Mouse (Mus musculus): ENCODE measurements at regions not wholly inside any gene's neighbourhood (a gene's known extent, or its start where the extent isn't known, plus 50 kb on each side); places are given as distances from the start of the nearest gene placed in this dataset.

GRCm38 (mm10) chr2:138809767-138810166 lies 553.4 kb downstream of the Btbd3 start:
- Histone ChIP-seq H3K4me1 (ENCODE audit: insufficient read depth, low read length) (no peaks in the 10 kb centered on the region), H3K27me3 (ENCODE audit: insufficient read depth, low read length) (no peaks in the 10 kb centered on the region), H3K4me3 (ENCODE audit: low read length) (no peak overlapping the region), H3K9me3 (ENCODE audit: low read length) (no peaks in the 10 kb centered on the region), H3K27ac (ENCODE audit: low read length) (no peak overlapping the region), H3K4me2 (replicated peaks; ENCODE audit: low read depth, low read length) (no peak overlapping the region), H3K36me3 (ENCODE audit: insufficient read depth, low read length) (no peaks in the 10 kb centered on the region), H3K9ac (replicated peaks; ENCODE audit: low read length) (no peak overlapping the region)
- 88% methylated on average over 2 of the region's 2 CpGs for WGBS
- ATAC-seq (ENCODE audit: low FRiP score, low TSS enrichment), result no peak

DNA sequence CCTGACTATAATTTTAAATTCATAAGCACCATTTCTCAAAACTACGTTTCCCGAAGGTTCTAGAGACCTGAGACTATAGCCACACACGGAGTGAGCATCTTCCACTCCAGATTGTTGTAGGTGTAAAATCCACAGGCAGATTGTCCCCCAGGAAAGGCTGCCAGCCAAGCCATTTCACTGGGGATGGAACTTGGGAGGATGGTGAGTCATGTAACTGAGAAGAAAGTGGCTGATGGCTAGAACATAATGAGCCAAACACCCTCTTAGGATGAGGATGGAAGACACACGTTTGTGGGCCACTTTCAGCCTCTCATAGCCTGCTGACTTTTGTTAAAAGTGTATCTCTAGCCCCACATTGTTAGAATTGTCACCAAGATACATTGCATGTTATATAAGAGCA lies 564.1 kb downstream of the Btbd3 start:
- no peaks in the 10 kb centered on the region for H3K36me3 ChIP-seq (ENCODE audit: insufficient read depth, low read length)
- no peak overlapping the region for H3K4me3 ChIP-seq (ENCODE audit: low read length)
- no peaks in the 10 kb centered on the region for H3K9me3 ChIP-seq (ENCODE audit: low read length)
- no peak overlapping the region for H3K4me2 ChIP-seq (replicated peaks; ENCODE audit: low read depth, low read length)
- no peak for ATAC-seq (ENCODE audit: low FRiP score, low TSS enrichment)
- H3K27ac ChIP-seq (ENCODE audit: low read length), result no peak overlapping the region
- H3K27me3 ChIP-seq (ENCODE audit: insufficient read depth, low read length), result no peaks in the 10 kb centered on the region
- no peak overlapping the region for H3K9ac ChIP-seq (replicated peaks; ENCODE audit: low read length)
- WGBS, result 85% methylated on average over 4 of the region's 4 CpGs
- no peaks in the 10 kb centered on the region for H3K4me1 ChIP-seq (ENCODE audit: insufficient read depth, low read length)

- no peak overlapping the region for H3K27ac ChIP-seq (ENCODE audit: low read length)
- no peak overlapping the region for H3K9ac ChIP-seq (replicated peaks; ENCODE audit: low read length)
- no peaks in the 10 kb centered on the region for H3K9me3 ChIP-seq (ENCODE audit: low read length)
- 66% methylated on average over 4 of the region's 4 CpGs for WGBS
- H3K27me3 ChIP-seq (ENCODE audit: insufficient read depth, low read length), result no peaks in the 10 kb centered on the region
- no peak overlapping the region for H3K4me2 ChIP-seq (replicated peaks; ENCODE audit: low read depth, low read length)
- ATAC-seq (ENCODE audit: low FRiP score, low TSS enrichment), result no peak
- no peaks in the 10 kb centered on the region for H3K4me1 ChIP-seq (ENCODE audit: insufficient read depth, low read length)
- H3K36me3 ChIP-seq (ENCODE audit: insufficient read depth, low read length), result no peaks in the 10 kb centered on the region
- H3K4me3 ChIP-seq (ENCODE audit: low read length), result no peak overlapping the region
Measured at GRCm38 (mm10) chr2:138824873-138825272, 568.5 kb downstream of the Btbd3 start.

DNA sequence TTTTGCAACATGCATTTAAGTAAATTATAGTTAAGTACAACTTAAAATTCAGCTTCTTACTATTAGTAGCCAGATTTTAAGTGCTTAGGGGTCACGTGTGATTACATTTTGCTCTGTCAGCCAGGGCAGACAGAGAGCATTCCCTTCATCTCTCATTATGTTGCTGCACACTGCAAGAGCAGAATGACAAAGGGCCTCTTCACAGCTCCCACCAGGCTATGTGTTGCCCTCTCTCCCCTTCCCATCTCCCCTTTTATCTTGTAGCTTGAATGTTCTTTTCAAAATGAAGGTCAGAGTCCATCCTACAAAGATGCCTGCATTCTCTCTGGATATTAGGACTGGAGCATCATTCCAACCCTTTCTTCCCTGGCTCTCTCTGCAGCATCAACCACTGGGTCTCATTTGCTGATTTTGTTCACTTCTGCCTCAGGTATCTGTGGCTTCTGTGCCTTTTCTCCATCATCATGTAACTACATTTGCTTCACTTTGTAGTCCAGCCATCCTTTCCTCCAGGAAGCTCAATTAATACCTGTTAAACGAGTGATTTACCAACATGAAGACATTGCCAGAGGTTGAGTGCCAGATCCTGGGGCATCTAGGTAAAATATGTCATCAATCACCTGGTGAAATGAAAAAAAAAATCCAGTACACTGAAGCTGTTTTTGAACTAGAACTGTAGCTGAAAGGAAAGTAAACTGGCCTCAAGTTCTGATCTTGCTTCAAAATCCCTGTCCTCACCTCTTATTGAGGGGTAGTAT lies 571.6 kb downstream of the Btbd3 start:
- H3K4me1 ChIP-seq (ENCODE audit: insufficient read depth, low read length), result no peaks in the 10 kb centered on the region
- no peak overlapping the region for H3K9ac ChIP-seq (replicated peaks; ENCODE audit: low read length)
- no peak for ATAC-seq (ENCODE audit: low FRiP score, low TSS enrichment)
- H3K36me3 ChIP-seq (ENCODE audit: insufficient read depth, low read length), result no peaks in the 10 kb centered on the region
- H3K4me2 ChIP-seq (replicated peaks; ENCODE audit: low read depth, low read length), result no peak overlapping the region
- H3K4me3 ChIP-seq (ENCODE audit: low read length), result no peak overlapping the region
- H3K27me3 ChIP-seq (ENCODE audit: insufficient read depth, low read length), result no peaks in the 10 kb centered on the region
- no peak overlapping the region for H3K27ac ChIP-seq (ENCODE audit: low read length)
- H3K9me3 ChIP-seq (ENCODE audit: low read length), result no peaks in the 10 kb centered on the region
- 72% methylated on average over 2 of the region's 2 CpGs for WGBS

DNA sequence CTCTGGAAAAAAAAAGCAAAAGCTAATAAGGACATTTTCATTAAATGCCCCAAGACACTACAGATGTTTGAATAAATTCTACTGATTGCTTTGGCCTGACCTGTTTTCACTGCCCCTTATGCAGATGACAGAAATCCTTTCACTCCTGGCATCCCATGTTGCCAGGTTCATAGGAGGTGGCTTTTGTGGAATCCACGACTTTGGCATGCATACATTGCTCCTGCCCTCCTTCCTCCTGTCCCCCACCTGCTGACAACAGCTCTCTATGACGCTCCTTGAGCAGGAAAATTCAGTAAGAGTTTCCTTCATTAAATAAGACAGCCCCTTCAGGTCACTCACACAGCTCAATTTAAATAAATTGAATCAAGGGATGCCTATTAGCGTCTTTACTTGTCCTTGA lies 582.5 kb downstream of the Btbd3 start:
- Histone ChIP-seq H3K27ac (ENCODE audit: low read length) (no peak overlapping the region), H3K9me3 (ENCODE audit: low read length) (no peaks in the 10 kb centered on the region), H3K4me2 (replicated peaks; ENCODE audit: low read depth, low read length) (no peak overlapping the region), H3K4me3 (ENCODE audit: low read length) (no peak overlapping the region), H3K9ac (replicated peaks; ENCODE audit: low read length) (no peak overlapping the region), H3K27me3 (ENCODE audit: insufficient read depth, low read length) (no peaks in the 10 kb centered on the region), H3K36me3 (ENCODE audit: insufficient read depth, low read length) (no peaks in the 10 kb centered on the region), H3K4me1 (ENCODE audit: insufficient read depth, low read length) (no peaks in the 10 kb centered on the region)
- WGBS, result 64% methylated on average over 3 of the region's 3 CpGs
- ATAC-seq (ENCODE audit: low FRiP score, low TSS enrichment), result no peak

DNA sequence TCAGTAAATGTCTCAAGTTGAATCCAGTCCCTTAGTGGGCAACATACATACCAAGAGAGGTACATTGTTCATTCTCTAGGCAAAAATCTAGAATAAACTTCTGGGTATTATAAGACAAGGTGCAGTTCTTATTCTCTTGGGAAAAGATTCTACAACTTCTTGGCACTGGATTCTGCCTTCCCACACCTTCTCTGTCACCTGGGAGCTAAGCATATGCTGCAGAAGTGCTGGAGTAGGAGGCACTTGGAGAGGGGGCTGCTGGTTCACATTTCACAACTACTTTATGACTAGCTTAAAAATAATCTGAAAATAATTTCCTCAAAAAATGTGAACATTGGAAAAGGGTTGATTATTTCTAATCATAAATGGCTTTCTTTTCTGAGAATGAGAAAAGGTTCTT lies 602.8 kb downstream of the Btbd3 start:
- Histone ChIP-seq H3K4me3 (ENCODE audit: low read length) (no peak overlapping the region), H3K9me3 (ENCODE audit: low read length) (no peaks in the 10 kb centered on the region), H3K27me3 (ENCODE audit: insufficient read depth, low read length) (no peaks in the 10 kb centered on the region), H3K36me3 (ENCODE audit: insufficient read depth, low read length) (no peaks in the 10 kb centered on the region), H3K9ac (replicated peaks; ENCODE audit: low read length) (no peak overlapping the region), H3K4me2 (replicated peaks; ENCODE audit: low read depth, low read length) (no peak overlapping the region), H3K4me1 (ENCODE audit: insufficient read depth, low read length) (no peaks in the 10 kb centered on the region), H3K27ac (ENCODE audit: low read length) (no peak overlapping the region)
- ATAC-seq (ENCODE audit: low FRiP score, low TSS enrichment), result no peak

DNA sequence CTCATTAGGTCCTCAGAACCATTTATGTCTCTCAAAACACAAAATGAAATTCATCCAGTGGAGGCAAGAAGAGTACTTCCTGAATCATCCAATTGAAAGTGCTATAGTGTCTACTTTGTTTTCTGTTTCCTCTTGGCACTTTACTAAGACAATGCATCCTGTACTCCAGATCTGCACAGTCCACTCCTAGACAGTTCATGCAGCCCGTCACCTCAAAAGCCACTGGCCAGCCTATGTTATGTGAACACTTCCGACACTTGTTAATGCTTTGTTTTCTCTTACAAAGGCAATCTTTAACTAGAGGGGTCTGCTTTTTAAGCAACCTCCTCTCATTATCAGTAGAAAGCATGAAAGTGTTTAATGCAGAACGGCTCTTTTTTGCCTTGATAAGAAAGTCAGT lies 597.1 kb upstream of the Sptlc3 start:
- ATAC-seq (ENCODE audit: low FRiP score, low TSS enrichment), result no peak
- H3K9ac ChIP-seq (replicated peaks; ENCODE audit: low read length), result no peak overlapping the region
- H3K27me3 ChIP-seq (ENCODE audit: insufficient read depth, low read length), result no peaks in the 10 kb centered on the region
- H3K9me3 ChIP-seq (ENCODE audit: low read length), result no peaks in the 10 kb centered on the region
- no peak overlapping the region for H3K4me3 ChIP-seq (ENCODE audit: low read length)
- WGBS, result 80% methylated on average over 3 of the region's 3 CpGs
- no peaks in the 10 kb centered on the region for H3K36me3 ChIP-seq (ENCODE audit: insufficient read depth, low read length)
- no peak overlapping the region for H3K27ac ChIP-seq (ENCODE audit: low read length)
- H3K4me1 ChIP-seq (ENCODE audit: insufficient read depth, low read length), result no peaks in the 10 kb centered on the region
- H3K4me2 ChIP-seq (replicated peaks; ENCODE audit: low read depth, low read length), result no peak overlapping the region

- H3K36me3 ChIP-seq (ENCODE audit: insufficient read depth, low read length), result no peaks in the 10 kb centered on the region
- H3K9me3 ChIP-seq (ENCODE audit: low read length), result no peaks in the 10 kb centered on the region
- ATAC-seq (ENCODE audit: low FRiP score, low TSS enrichment), result no peak
- H3K27me3 ChIP-seq (ENCODE audit: insufficient read depth, low read length), result no peaks in the 10 kb centered on the region
- no peaks in the 10 kb centered on the region for H3K4me1 ChIP-seq (ENCODE audit: insufficient read depth, low read length)
- H3K27ac ChIP-seq (ENCODE audit: low read length), result no peak overlapping the region
- no peak overlapping the region for H3K4me3 ChIP-seq (ENCODE audit: low read length)
- WGBS, result 33% methylated on average over 3 of the region's 3 CpGs
- no peak overlapping the region for H3K9ac ChIP-seq (replicated peaks; ENCODE audit: low read length)
- H3K4me2 ChIP-seq (replicated peaks; ENCODE audit: low read depth, low read length), result no peak overlapping the region
Measured at GRCm38 (mm10) chr2:138897101-138897500, 596.6 kb upstream of the Sptlc3 start.

DNA sequence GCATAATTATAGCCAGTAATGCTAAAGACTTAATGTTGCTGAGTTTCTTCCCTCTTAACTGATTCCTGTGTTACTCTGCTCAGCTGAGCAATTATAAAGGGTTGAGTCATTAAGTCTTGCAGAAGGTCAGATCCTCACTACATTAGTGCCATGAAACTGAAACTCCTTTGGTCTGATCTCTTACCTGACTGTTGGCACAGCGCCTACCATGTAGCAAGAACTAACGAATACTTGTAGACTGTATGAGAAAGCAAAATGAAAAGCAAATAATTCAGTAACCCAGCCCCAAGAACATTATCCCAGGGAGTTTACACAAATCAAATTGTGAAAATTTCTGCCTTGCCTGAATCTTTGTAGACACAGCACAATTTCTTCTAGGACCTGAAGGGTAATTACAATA lies 556.5 kb upstream of the Sptlc3 start:
- no peaks in the 10 kb centered on the region for H3K36me3 ChIP-seq (ENCODE audit: insufficient read depth, low read length)
- no peaks in the 10 kb centered on the region for H3K27me3 ChIP-seq (ENCODE audit: insufficient read depth, low read length)
- no peak overlapping the region for H3K27ac ChIP-seq (ENCODE audit: low read length)
- H3K4me2 ChIP-seq (replicated peaks; ENCODE audit: low read depth, low read length), result no peak overlapping the region
- no peak overlapping the region for H3K4me3 ChIP-seq (ENCODE audit: low read length)
- H3K9ac ChIP-seq (replicated peaks; ENCODE audit: low read length), result no peak overlapping the region
- no peaks in the 10 kb centered on the region for H3K4me1 ChIP-seq (ENCODE audit: insufficient read depth, low read length)
- ATAC-seq (ENCODE audit: low FRiP score, low TSS enrichment), result no peak
- no peaks in the 10 kb centered on the region for H3K9me3 ChIP-seq (ENCODE audit: low read length)
- 81% methylated on average over 2 of the region's 2 CpGs for WGBS

DNA sequence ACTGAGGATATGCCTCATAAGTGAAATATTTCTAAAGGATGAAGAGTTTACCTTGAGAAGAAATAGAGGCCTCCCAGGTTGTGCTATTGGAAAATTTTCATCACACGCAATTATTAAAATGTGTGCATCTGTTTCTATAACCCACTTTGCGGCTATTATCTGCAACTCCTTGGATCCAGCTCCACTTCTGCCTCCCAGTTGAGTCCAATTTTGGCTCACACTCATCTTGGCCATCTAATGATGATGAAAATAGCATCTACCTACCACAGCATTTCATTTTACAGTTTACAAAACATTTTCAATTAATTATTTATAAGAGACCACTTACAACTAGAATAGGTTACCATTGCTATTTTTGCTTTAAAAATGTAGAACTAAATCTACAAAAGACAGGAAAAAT lies 554.3 kb upstream of the Sptlc3 start:
- H3K9ac ChIP-seq (replicated peaks; ENCODE audit: low read length), result no peak overlapping the region
- no peak overlapping the region for H3K4me2 ChIP-seq (replicated peaks; ENCODE audit: low read depth, low read length)
- H3K36me3 ChIP-seq (ENCODE audit: insufficient read depth, low read length), result no peaks in the 10 kb centered on the region
- ATAC-seq (ENCODE audit: low FRiP score, low TSS enrichment), result no peak
- H3K9me3 ChIP-seq (ENCODE audit: low read length), result no peaks in the 10 kb centered on the region
- no peaks in the 10 kb centered on the region for H3K27me3 ChIP-seq (ENCODE audit: insufficient read depth, low read length)
- no peaks in the 10 kb centered on the region for H3K4me1 ChIP-seq (ENCODE audit: insufficient read depth, low read length)
- no peak overlapping the region for H3K4me3 ChIP-seq (ENCODE audit: low read length)
- no peak overlapping the region for H3K27ac ChIP-seq (ENCODE audit: low read length)
- WGBS, result 90% methylated on average over 2 of the region's 2 CpGs

Data from kidney, embryonic 16.5 days (tissue).